Mouse (Mus musculus) liver, embryonic 14.5 days (tissue): ENCODE measurements at regions not wholly inside any gene's neighbourhood (a gene's known extent, or its start where the extent isn't known, plus 50 kb on each side); places are given as distances from the start of the nearest gene placed in this dataset.

Source experiments
- CTCF ChIP-seq: IDR thresholded peaks from 2 replicates; pipeline ENCODE4 v1.5.1; 2016; ENCODE audit warnings: antibody characterized with exemption, low read depth, control low read depth
- EP300 ChIP-seq: IDR thresholded peaks from 2 replicates; pipeline ENCODE4 v1.6.1; 2016; ENCODE audit warnings: antibody characterized with exemption, low read depth

GRCm38 (mm10) chr15:52207271-52207670 lies 1677.4 kb upstream of the Gm7489 start:
- TF ChIP-seq CTCF (no peak), EP300 (no peak)
